Mouse (Mus musculus) adrenal gland, postnatal 25 days (tissue): Measurements from ENCODE around the gene Zpbp2. TPM values are rescaled to one million over a fixed set of nuclear protein-coding genes. Genes with fewer than 3 reads are reported as not detected.

Experiments
- DNase-seq: peaks from one replicate; pipeline ENCODE4 v3.0.0; 2021; ENCODE audit warnings: mixed read lengths
- total RNA-seq: library from RNA; stranded (reverse); gene quantifications from 2 replicates; pipeline ENCODE4 v1.2.3, GENCODE M21; 2021

The Zpbp2 gene
- total RNA-seq, 1 experiment from 2014 or later, result 0.70 TPM

DNA sequence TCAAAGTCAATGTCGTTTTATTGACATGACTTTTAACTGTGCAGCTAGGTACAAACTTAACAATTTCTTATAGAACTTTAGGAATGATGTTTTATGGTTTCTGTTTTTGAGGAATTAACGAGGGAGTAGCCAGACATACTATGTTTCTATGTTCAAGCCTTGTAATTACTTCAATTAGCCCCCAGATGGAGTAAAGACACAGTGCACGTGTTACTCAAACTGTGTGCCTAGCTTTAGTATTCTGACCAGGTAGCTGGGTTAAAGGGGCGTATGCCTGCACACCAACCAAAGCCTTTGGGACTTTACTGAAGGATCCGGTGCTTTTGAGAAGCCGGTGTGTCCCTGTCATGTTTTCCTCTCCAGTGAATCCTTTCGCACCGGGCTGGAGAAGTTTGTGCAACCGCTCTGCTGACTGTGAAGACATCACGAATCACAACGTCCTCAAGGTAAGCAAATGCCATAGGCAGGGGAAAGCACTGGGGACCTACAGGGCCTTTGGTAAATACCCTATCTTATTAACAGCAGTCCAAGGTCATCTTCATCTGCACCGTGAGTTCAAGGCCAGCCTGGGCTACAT, 4.3 kb downstream of the Zpbp2 start:
- DNase-seq, result no peak

- no peak for DNase-seq
Observed at GRCm38 (mm10) chr11:98560942-98561341, 10.0 kb downstream of the Zpbp2 start.

- no peak for DNase-seq
Observed at GRCm38 (mm10) chr11:98563025-98563424, 12.1 kb downstream of the Zpbp2 start.

DNA sequence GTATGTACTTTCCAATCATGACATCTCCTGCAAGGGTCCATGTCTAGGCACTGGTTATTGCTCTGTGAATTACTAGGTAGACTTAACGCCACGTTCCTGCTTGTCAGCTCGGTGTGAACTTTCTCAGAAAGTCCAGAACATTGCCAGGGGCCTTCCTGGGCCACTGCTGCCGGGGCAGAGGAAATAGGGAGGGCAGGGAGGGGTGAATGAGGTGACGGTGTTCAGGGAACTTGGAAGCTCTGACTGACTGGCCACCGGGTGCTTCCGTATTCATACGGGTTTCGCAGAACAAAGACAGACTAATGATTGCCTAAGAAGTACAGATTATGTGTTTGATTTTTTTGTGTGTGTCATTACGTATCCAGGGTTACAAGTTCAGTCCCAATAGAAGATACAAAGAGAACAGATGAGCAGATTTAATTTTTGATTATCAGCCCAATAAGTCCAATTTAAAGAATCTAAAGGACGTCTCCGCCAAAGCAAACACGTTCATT, 13.1 kb downstream of the Zpbp2 start:
- DNase-seq, result no peak

GRCm38 (mm10) chr11:98568326-98568725, 17.4 kb downstream of the Zpbp2 start:
- no peak for DNase-seq

GRCm38 (mm10) chr11:98569461-98569860, 18.6 kb downstream of the Zpbp2 start:
- DNase-seq, result no peak

GRCm38 (mm10) chr11:98577776-98578175, 26.9 kb downstream of the Zpbp2 start:
- peak; percentile 33 for DNase-seq

DNA sequence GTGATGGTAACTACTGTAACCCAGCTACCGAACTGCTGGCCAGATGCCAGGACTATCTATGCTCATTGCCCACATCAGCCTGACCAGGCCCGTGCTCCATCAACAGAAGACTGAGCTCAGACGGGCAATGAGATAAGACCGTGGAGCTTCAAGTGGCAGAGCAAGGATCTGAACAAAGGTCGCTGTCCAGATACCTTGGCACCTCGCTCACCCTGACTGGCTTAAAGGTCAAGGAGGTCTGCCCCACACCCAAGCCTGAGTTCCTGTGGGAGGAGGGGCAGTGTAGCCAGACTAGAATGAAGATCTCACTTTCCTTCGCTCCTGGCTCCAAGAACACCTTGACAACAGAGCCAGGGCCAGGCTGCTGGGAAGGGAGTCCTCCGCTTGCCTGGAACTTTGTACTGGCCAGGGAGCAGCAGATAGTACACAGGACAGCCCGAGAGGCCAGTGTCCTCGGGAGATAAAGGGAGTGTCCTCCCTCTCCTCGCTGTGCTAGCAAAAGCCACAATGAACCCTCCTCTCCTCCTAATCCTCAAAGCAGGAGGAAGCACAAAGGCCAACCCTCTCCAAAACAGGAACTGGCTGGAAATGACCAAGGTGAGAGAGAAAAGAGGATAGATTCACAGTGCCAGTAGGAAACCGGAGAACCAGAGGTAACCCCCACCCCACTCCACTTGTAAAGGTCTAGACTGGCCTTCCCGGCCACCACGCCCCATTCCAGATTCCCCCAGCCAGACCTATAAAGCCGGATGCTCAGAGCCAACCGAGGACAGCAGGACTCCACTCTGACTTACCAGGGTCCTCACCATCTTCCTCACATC, 29.6 kb downstream of the Zpbp2 start:
- peak; percentile 54 for DNase-seq

- DNase-seq, result no peak
Observed at GRCm38 (mm10) chr11:98581286-98582029, 30.6 kb downstream of the Zpbp2 start.

- DNase-seq, result no peak
Observed at GRCm38 (mm10) chr11:98582030-98582388, 31.1 kb downstream of the Zpbp2 start.

GRCm38 (mm10) chr11:98582551-98583264, 31.8 kb downstream of the Zpbp2 start:
- DNase-seq, result no peak

DNA sequence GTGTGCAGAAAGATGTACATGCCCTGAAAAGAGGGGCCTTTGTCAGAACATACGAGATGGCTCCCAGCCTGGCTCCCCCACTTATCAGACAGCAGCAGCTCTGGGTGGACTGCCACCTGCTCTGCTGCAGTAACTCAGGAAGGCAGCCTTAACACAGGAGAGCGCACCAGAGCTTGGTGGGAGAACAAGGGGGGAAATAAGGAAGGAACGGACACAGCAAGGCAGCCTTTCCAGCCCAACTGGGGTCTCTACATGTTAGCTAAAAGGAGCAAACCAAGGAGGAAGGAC, 32.3 kb downstream of the Zpbp2 start:
- no peak for DNase-seq

DNA sequence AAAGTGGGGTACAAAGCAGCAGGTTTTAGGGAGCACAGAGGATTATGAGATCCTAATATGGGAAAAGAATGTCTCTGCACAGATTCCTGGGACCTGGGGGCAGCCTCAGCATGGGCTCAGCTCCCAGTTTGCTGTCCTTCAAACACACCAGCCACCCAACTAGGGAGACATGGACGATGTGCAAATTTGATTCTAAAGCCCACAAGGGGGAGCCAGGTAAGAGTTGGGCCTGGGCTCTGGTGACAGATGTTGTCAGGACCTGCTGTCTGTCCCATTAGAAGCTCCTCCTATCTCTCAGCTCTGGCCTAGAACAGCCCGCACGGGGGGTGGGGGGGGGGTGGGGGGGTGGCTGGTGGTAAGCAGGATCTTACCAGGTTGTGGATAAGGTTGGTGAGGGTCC, 32.7 kb downstream of the Zpbp2 start:
- DNase-seq, result no peak

DNA sequence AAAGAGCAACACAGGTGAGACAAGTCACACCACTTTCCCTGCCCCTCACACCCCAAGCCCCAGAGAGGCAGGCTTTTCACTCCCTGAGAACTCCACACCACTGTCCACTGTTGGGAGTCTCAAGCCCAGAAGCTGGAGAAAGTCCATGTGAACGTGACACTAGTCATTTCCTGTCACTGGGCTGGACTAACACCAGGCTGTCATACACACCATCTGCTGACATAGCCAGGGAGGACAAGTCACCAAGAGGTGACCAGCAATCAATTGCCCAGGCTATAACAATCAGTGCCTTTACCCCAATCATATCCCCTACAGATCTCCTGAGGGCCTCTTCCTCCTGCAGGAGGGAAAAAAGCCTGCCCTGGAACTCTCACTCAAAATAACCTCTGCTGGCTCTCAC, 33.2 kb downstream of the Zpbp2 start:
- no peak for DNase-seq

GRCm38 (mm10) chr11:98584629-98585177, 33.8 kb downstream of the Zpbp2 start:
- DNase-seq, result no peak

DNA sequence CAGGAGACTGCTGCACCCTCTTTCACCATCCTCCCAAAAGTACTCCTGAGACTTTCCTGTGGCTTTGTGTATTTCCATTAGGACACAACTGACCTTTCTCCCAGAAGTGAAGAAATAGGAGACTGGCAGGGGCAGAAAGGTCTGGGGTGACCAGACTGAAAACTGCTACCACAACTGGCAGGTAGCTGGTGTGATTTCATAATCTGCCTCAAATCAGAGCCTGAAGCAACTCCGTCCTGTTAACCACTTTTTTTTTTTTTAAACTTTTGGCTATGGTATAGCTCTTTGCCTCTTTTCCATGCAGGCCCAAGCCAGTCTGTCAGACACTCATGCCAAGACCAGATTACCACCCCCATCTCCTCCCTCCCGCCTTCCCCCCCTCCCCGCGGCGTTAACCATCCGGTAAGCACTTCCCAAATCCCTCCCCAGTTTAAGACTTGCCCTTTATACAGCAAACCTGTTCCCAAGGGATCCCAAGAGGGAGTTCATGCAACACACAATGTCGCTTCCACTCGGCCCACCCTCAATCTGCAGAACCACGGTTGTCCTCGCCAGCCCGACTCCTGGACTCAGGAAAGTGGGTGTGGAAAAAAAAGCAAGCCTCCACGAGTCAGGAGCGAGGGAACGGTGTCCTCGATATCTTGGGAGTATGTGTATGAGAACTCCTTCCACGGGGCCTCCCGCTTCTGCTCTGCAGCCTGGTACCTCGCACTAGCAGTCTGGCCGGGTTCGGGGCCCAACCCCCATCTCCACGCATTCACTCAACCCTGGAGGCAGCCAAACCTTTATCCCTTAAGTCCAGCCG, 35.4 kb downstream of the Zpbp2 start:
- DNase-seq, result peak; percentile 41

DNA sequence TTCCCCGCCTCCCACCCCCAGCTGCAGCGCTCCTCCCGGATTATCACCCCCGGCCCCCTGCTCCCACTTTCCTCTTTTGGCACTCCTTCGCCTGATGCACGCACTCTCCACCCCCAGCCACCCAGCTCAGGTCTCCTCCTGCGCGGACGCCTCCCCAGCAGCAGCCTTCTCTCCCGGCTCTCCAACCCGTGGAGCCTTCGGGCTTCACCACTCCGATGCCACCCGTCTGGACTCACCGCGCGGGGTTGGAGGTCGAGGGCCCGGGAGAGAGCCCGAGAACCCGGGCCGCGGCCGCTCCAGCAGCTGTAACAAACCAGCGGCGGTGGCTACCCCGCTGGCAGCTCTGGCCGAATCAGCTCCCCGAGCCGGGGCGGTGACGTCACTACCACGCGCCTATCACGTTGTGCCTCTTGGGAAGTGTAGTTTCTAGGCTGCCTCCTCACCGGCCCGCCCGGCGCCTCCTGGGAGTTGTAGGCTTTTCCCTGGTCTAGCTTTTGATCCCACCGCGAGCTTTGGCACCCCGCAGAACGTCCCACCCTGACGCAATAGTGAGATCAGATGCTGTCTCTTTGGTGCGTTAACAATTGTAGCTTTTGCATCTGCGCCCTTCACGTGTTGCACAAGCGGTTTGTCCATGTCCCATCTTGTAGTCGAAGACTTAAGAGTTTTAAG, 36.1 kb downstream of the Zpbp2 start, which contains the start of gene Ormdl3:
Gene Ormdl3 (minus strand): TSS at position 477 of the 672 bp plus-strand sequence.
- peak; percentile 99 for DNase-seq

DNA sequence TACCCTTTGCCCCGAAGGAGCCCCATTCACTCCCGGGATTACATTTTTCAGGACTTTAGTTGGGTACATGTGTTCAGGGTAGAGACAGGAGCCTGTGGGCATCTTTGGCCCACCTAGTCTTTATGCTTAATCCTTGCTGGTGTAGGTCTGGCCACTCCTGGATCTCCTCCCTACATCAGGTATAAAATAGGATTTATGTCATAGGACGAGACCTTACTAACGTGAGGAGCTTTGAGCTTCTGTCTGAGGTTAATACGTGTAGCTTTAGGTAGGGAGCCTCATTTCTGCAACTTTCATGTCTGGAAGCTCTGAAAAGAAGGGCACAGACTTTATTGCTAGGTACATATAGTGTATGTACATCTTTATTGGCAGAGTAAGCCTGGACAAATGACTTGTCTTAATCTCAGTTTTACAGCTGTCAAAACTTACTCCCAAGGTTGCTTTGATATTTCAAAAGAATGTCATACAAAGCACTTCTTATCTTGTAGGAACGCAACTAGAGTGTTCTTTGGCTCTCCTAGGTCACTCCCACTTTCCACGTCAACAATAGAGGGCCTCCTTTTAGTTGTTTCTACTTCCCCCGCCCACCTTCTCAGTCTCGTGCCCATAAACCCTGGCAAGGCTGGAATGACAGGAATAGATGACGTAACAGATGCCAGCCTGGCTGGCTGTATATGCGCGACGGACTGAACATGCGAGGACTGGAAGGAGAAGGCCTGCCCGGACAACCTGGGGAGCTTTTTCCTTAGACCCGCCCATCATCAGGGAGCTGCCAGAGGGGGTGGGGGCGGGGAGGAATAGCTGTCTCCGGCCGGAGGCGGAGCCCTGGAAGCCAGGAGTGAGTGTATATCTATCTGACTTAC, 37.0 kb downstream of the Zpbp2 start:
- DNase-seq, result peak; percentile 78

GRCm38 (mm10) chr11:98588833-98589281, 38.0 kb downstream of the Zpbp2 start:
- DNase-seq, result no peak

- no peak for DNase-seq
Observed at GRCm38 (mm10) chr11:98589306-98589705, 38.4 kb downstream of the Zpbp2 start.
